In the genomic region with DNA sequence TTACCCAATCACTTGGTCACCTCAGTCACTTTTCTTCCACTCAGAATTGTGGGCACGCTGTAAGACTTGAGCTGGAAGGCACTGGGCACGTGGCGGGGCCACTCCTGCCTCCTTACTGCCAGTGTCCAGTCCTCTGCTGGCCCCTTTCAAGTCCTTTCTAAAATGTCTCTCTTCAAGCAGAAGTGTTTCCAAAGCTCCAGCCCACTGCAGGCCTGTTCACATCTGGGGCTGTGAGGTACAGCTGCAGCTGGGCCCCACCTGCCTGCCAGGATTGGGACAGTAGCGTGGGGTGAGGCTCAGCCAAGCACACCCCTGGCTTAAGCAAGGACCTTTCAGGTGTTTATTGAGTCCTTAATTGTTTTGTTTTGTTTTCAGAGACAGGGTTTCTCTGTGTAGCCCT, we compare ENCODE assay signal across 33 mouse cellular contexts. TPM values are rescaled to one million over a fixed set of nuclear protein-coding genes. Genes with fewer than 3 reads are reported as not detected.
DNase-seq lines count a peak whose midpoint lies in the region; ATAC-seq lines count a peak whose summit lies in the region.
"Had no signal": no experiment of that assay in that cellular context is flagged by ENCODE, and none has a peak within 500 bp of the region (broad histone marks: within the 10 kb centered on the region; RNA-seq: fewer than 3 reads in every experiment).

No protein-coding gene starts in this region.

- peak overlapping the region; percentile 26 for H3K27ac ChIP-seq in intestine, embryonic 16.5 days (ENCODE audit: low read length)
- no peak overlapping the region; the same call in 1 of the 2 replicates for H3K27ac ChIP-seq in intestine, embryonic 15.5 days
- no peak overlapping the region for H3K27ac ChIP-seq in embryonic facial prominence, embryonic 13.5 days
- H3K27ac ChIP-seq: embryonic facial prominence, embryonic 12.5 days; heart, embryonic 15.5 days; hindbrain, embryonic 12.5 days; kidney, postnatal 0 days; limb, embryonic 12.5 days; neural tube, embryonic 12.5 days; stomach, postnatal 0 days had no signal

- no peak overlapping the region for H3K4me3 ChIP-seq in intestine, embryonic 16.5 days (ENCODE audit: low read length)
- no peak overlapping the region for H3K4me3 ChIP-seq in intestine, embryonic 15.5 days (replicated peaks)
- H3K4me3 ChIP-seq in embryonic facial prominence, embryonic 13.5 days = no peak overlapping the region
- H3K4me3 ChIP-seq: embryonic facial prominence, embryonic 12.5 days; heart, embryonic 15.5 days; hindbrain, embryonic 12.5 days; limb, embryonic 12.5 days; myocyte; neural tube, embryonic 12.5 days had no signal

- intact Hi-C loops in left cerebral cortex, postnatal 36 days (cut with DNase I) = no loop called here

- no peak overlapping the region for H3K4me2 ChIP-seq in intestine, embryonic 16.5 days (ENCODE audit: low read depth, low read length)
- no peak overlapping the region for H3K4me2 ChIP-seq in intestine, embryonic 15.5 days (replicated peaks)
- no peak overlapping the region for H3K4me2 ChIP-seq in embryonic facial prominence, embryonic 13.5 days
- H3K4me2 ChIP-seq: embryonic facial prominence, embryonic 12.5 days; heart, embryonic 15.5 days; hindbrain, embryonic 12.5 days; limb, embryonic 12.5 days; liver, embryonic 11.5 days; midbrain, embryonic 11.5 days had no signal

- peak; percentile 21 for DNase-seq in thymus, postnatal 0 days (ENCODE audit: low spot score)
- DNase-seq in thymus, adult 18-20 months = no peak
- DNase-seq in thymus, postnatal 36 days = peak; percentile 24 to 53
- DNase-seq in layer of hippocampus, postnatal 14 days (ENCODE audit: low spot score in 2 of 2) = no peak
- DNase-seq in left cerebral cortex, postnatal 36 days (ENCODE audit: low spot score in 2 of 2) = no peak
- DNase-seq: adrenal gland, postnatal 10 days; B cell, adult 2 months; cerebellum, adult 8-10 months; cerebellum, postnatal 36 days; forebrain, postnatal 0 days; gastrocnemius, postnatal 10 days; kidney, adult 18-20 months; kidney, postnatal 4 days; layer of hippocampus, postnatal 36 days; liver, postnatal 0 days; lung, postnatal 4 days; right cerebral cortex, postnatal 4 days had no signal

- no peaks in the 10 kb centered on the region for H3K27me3 ChIP-seq in intestine, embryonic 16.5 days (replicated peaks; ENCODE audit: control insufficient read depth, insufficient read depth, low read length)
- H3K27me3 ChIP-seq in intestine, embryonic 15.5 days (replicated peaks) = no peaks in the 10 kb centered on the region
- H3K27me3 ChIP-seq in embryonic facial prominence, embryonic 13.5 days = no peaks in the 10 kb centered on the region
- H3K27me3 ChIP-seq: embryonic facial prominence, embryonic 12.5 days; heart, embryonic 15.5 days; hindbrain, embryonic 12.5 days; limb, embryonic 12.5 days; neural tube, embryonic 12.5 days; Patski had no signal

- no peaks in the 10 kb centered on the region for H3K9me3 ChIP-seq in intestine, embryonic 16.5 days (ENCODE audit: control insufficient read depth, low read length)
- no peaks in the 10 kb centered on the region for H3K9me3 ChIP-seq in intestine, embryonic 15.5 days
- no peaks in the 10 kb centered on the region for H3K9me3 ChIP-seq in embryonic facial prominence, embryonic 13.5 days
- H3K9me3 ChIP-seq: embryonic facial prominence, embryonic 12.5 days; heart, embryonic 15.5 days; hindbrain, embryonic 12.5 days; limb, embryonic 12.5 days; neural tube, embryonic 12.5 days had no signal

- no peaks in the 10 kb centered on the region for H3K36me3 ChIP-seq in intestine, embryonic 16.5 days (ENCODE audit: control insufficient read depth, insufficient read depth, low read length)
- no peaks in the 10 kb centered on the region for H3K36me3 ChIP-seq in intestine, embryonic 15.5 days
- H3K36me3 ChIP-seq in embryonic facial prominence, embryonic 13.5 days = no peaks in the 10 kb centered on the region
- H3K36me3 ChIP-seq: embryonic facial prominence, embryonic 12.5 days; heart, embryonic 15.5 days; hindbrain, embryonic 12.5 days; limb, embryonic 12.5 days; neural tube, embryonic 12.5 days had no signal

- H3K4me1 ChIP-seq in intestine, embryonic 16.5 days (ENCODE audit: control insufficient read depth, insufficient read depth, low read length) = peaks cover 40% of the 10 kb centered on the region
- peaks cover 41% of the 10 kb centered on the region for H3K4me1 ChIP-seq in intestine, embryonic 15.5 days (replicated peaks)
- H3K4me1 ChIP-seq in embryonic facial prominence, embryonic 13.5 days = peaks cover 19% of the 10 kb centered on the region; the same call in 1 of the 2 replicates
- H3K4me1 ChIP-seq: hindbrain, embryonic 12.5 days had no signal

- ATAC-seq in intestine, embryonic 16.5 days = no peak
- no peak for ATAC-seq in intestine, embryonic 15.5 days
- no peak for ATAC-seq in embryonic facial prominence, embryonic 13.5 days (ENCODE audit: insufficient number of reproducible peaks, insufficient read depth, low FRiP score, low TSS enrichment, low read depth)
- ATAC-seq: forebrain, postnatal 0 days; liver, postnatal 0 days; lung, postnatal 0 days had no signal

- WGBS in intestine, embryonic 16.5 days = 91% methylated on average over 4 of the region's 4 CpGs
- 91% methylated on average over 4 of the region's 4 CpGs for WGBS in intestine, embryonic 15.5 days
- WGBS in embryonic facial prominence, embryonic 13.5 days = 85% methylated on average over 4 of the region's 4 CpGs

- H3K9ac ChIP-seq in intestine, embryonic 16.5 days (ENCODE audit: low read depth, low read length) = no peak overlapping the region; the same call in 1 of the 2 replicates
- H3K9ac ChIP-seq in intestine, embryonic 15.5 days = no peak overlapping the region
- 0 out of 2 replicates have a peak overlapping the region, but pooled peaks have one; percentile 47 for H3K9ac ChIP-seq in embryonic facial prominence, embryonic 13.5 days
- H3K9ac ChIP-seq: forebrain, postnatal 0 days; heart, embryonic 15.5 days; hindbrain, embryonic 12.5 days; limb, embryonic 12.5 days; liver, postnatal 0 days had no signal

RNA-seq across cellular contexts. Expression of a gene that starts 11.7 kb away (rescaled TPM):
- polyA plus RNA-seq in intestine, embryonic 16.5 days (2015; fragmentation: Nextera tagmentation; extraction: Ambion mirVana) = 4.3 and 5.6 TPM in 2 replicates
- polyA plus RNA-seq in intestine, embryonic 15.5 days (2015; fragmentation: Nextera tagmentation; extraction: Ambion mirVana) = 4.4 and 6.0 TPM in 2 replicates
- 15.1 and 15.2 TPM in 2 replicates for polyA plus RNA-seq in thymus, postnatal 0 days (2015; fragmentation: Nextera tagmentation; extraction: Ambion mirVana)
- 11.6 and 11.9 TPM in 2 replicates for polyA plus RNA-seq in embryonic facial prominence, embryonic 13.5 days (2015; fragmentation: Nextera tagmentation; extraction: Ambion mirVana)
- 10 to 100 TPM; 22.0 to 24.2 TPM for total RNA-seq in layer of hippocampus, postnatal 14 days (2021)
- total RNA-seq in left cerebral cortex, postnatal 36 days (2021) = 10 to 100 TPM; 23.3 to 46.3 TPM

RNA-seq across cellular contexts. Expression of a gene that starts 14.6 kb away (rescaled TPM):
- polyA plus RNA-seq in intestine, embryonic 16.5 days (2015; fragmentation: Nextera tagmentation; extraction: Ambion mirVana) = 428 and 452 TPM in 2 replicates
- polyA plus RNA-seq in intestine, embryonic 15.5 days (2015; fragmentation: Nextera tagmentation; extraction: Ambion mirVana) = 362 and 375 TPM in 2 replicates
- 1,143 and 1,161 TPM in 2 replicates for polyA plus RNA-seq in thymus, postnatal 0 days (2015; fragmentation: Nextera tagmentation; extraction: Ambion mirVana)
- polyA plus RNA-seq in embryonic facial prominence, embryonic 13.5 days (2015; fragmentation: Nextera tagmentation; extraction: Ambion mirVana) = 412 and 420 TPM in 2 replicates
- 100 to 1,000 TPM; 271 to 295 TPM for total RNA-seq in layer of hippocampus, postnatal 14 days (2021)
- total RNA-seq in left cerebral cortex, postnatal 36 days (2021) = 100 to 1,000 TPM; 187 to 235 TPM

RNA-seq across cellular contexts. Expression of a gene that starts 19.2 kb away (rescaled TPM):
- 27.8 and 28.4 TPM in 2 replicates for polyA plus RNA-seq in intestine, embryonic 16.5 days (2015; fragmentation: Nextera tagmentation; extraction: Ambion mirVana)
- 27.0 and 29.7 TPM in 2 replicates for polyA plus RNA-seq in intestine, embryonic 15.5 days (2015; fragmentation: Nextera tagmentation; extraction: Ambion mirVana)
- polyA plus RNA-seq in thymus, postnatal 0 days (2015; fragmentation: Nextera tagmentation; extraction: Ambion mirVana) = 1,124 and 1,206 TPM in 2 replicates
- polyA plus RNA-seq in embryonic facial prominence, embryonic 13.5 days (2015; fragmentation: Nextera tagmentation; extraction: Ambion mirVana) = 9.1 and 11.2 TPM in 2 replicates
- 1 to 10 TPM in 1 of 2 experiments, under 1 TPM in 1; 0.86 to 1.5 TPM for total RNA-seq in layer of hippocampus, postnatal 14 days (2021)
- total RNA-seq in left cerebral cortex, postnatal 36 days (2021) = 1 to 10 TPM; 1.4 to 2.7 TPM
- polyA plus RNA-seq: myocyte, Patski had no signal

RNA-seq across cellular contexts. Expression of a gene that starts 53.4 kb away (rescaled TPM):
- 22.3 and 22.9 TPM in 2 replicates for polyA plus RNA-seq in intestine, embryonic 16.5 days (2015; fragmentation: Nextera tagmentation; extraction: Ambion mirVana)
- 14.9 and 16.6 TPM in 2 replicates for polyA plus RNA-seq in intestine, embryonic 15.5 days (2015; fragmentation: Nextera tagmentation; extraction: Ambion mirVana)
- polyA plus RNA-seq in thymus, postnatal 0 days (2015; fragmentation: Nextera tagmentation; extraction: Ambion mirVana) = 6.1 and 6.4 TPM in 2 replicates
- 4.7 and 7.8 TPM in 2 replicates for polyA plus RNA-seq in embryonic facial prominence, embryonic 13.5 days (2015; fragmentation: Nextera tagmentation; extraction: Ambion mirVana)
- 1 to 10 TPM; 1.2 to 2.2 TPM for total RNA-seq in layer of hippocampus, postnatal 14 days (2021)
- total RNA-seq in left cerebral cortex, postnatal 36 days (2021) = 1 to 10 TPM; 3.5 to 4.2 TPM
- total RNA-seq: gastrocnemius, postnatal 10 days; heart, postnatal 25 days had no signal

Comparison
In these comparisons a context has a peak if more than half of its experiments do, and no peak if none do; other contexts are left out.
1. DNase-seq: peak in thymus, postnatal 0 days (single experiment) and thymus, postnatal 36 days (2 of 2); none in thymus, adult 18-20 months (0 of 2), layer of hippocampus, postnatal 14 days (0 of 2) and left cerebral cortex, postnatal 36 days (0 of 2).
2. RNA of a gene that starts 19.2 kb away (polyA plus RNA-seq): 1,124 to 1,206 TPM in thymus, postnatal 0 days; 27.0 to 29.7 TPM in intestine, embryonic 15.5 days, 27.8 to 28.4 TPM in intestine, embryonic 16.5 days and 9.1 to 11.2 TPM in embryonic facial prominence, embryonic 13.5 days; every median in the first group is over 10 times any median in the second.